Mouse (Mus musculus) brain, embryonic 14.5 days (tissue): ENCODE results near the gene Tubgcp6.

Experiments
- CTCF ChIP-seq: fragments of 200-500 bp; IDR thresholded peaks from 2 replicates; pipeline ENCODE4 v1.5.1; 2012; ENCODE audit warnings: inconsistent platforms, mild to moderate bottlenecking, moderate library complexity, borderline replicate concordance; ENCODE audit not compliant: insufficient read depth, insufficient read length; ENCODE audit errors: extremely low read depth
- POLR2A ChIP-seq: fragments of 200-500 bp; IDR thresholded peaks from 2 replicates; pipeline ENCODE4 v1.6.1; 2012; ENCODE audit warnings: mild to moderate bottlenecking, inconsistent platforms, borderline replicate concordance; ENCODE audit not compliant: poor library complexity, insufficient read depth, insufficient read length, severe bottlenecking; ENCODE audit errors: extremely low read depth

- TF ChIP-seq CTCF (no peak), POLR2A (no peak)
Observed at GRCm38 (mm10) chr15:89069336-89069840, 53.5 kb downstream of the Tubgcp6 start.
